Mouse (Mus musculus): ENCODE measurements around the gene Slc6a2. TPM values are rescaled to one million over a fixed set of nuclear protein-coding genes. Genes with fewer than 3 reads are reported as not detected.

The Slc6a2 gene
- polyA plus RNA-seq (2017; shearing (Covaris generic)), result not detected

DNA sequence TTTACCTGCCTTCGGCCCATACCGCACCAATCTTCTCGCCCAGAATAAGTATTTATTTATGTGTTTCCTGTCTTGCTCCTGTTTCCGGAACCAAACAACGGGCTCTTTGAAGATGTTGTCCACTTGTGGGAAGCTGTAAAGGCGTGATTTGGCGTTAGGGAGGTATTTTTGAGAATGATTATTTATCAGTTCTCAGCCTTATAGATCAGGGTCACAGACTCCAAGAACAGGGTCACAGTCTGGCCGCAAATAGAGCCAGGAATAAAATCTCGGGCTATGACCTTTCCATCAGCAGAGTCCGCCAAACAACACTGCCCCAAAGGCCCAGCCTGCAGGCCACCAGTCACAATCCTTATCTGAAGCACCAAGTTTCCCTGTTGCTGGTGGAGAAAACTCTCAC is at the start of gene Slc6a2:
Gene Slc6a2 (plus strand): TSS at position 301 of the 400 bp plus-strand sequence.

DNA sequence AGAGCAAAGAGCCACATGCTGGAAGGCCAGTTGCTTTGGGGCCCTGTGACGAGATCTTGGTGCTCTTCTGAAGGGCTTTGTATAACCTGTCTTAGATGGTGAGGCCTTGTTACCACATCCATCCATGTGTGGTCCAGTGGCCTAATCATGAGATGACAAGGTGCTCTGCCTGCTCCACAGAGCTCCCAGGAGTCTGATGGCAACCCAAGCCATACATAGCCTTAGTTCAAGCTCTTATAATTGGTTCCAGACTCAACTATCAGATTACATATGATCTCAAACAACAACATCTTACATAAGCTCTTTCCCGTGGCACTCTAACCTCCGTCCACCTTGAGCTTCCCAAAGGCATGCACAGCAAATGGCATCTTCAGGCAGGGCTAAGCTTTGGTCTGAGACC is 88.2 kb downstream of the Slc6a2 start, which contains the start of gene Ces1a:
Gene Ces1a (minus strand): TSS at position 101 of the 400 bp plus-strand sequence.

Other genes starting within 250 kb of the Slc6a2 start
- gene Mmp2, start 132.8 kb upstream of the Slc6a2 start, polyA plus RNA-seq (2017; shearing (Covaris generic)), result not detected
- gene Lpcat2, start 104.7 kb upstream of the Slc6a2 start, polyA plus RNA-seq (2017; shearing (Covaris generic)), result not detected
- gene Capns2, start 58.7 kb upstream of the Slc6a2 start, polyA plus RNA-seq (2017; shearing (Covaris generic)), result not detected
- not detected for gene Ces1a, start 88.1 kb downstream of the Slc6a2 start, polyA plus RNA-seq (2017; shearing (Covaris generic))
- not detected for gene Ces1b, start 119.9 kb downstream of the Slc6a2 start, polyA plus RNA-seq (2017; shearing (Covaris generic))
- not detected for gene Ces1c, start 171.2 kb downstream of the Slc6a2 start, polyA plus RNA-seq (2017; shearing (Covaris generic))
- not detected for gene Ces1d, start 237.8 kb downstream of the Slc6a2 start, polyA plus RNA-seq (2017; shearing (Covaris generic))

Data from effector memory CD4-positive, alpha-beta T cell, adult 7 months (primary cell).